Mouse (Mus musculus) hindbrain, postnatal 0 days (tissue): Measurements from ENCODE around the gene Nrg4. TPM values are rescaled to one million over a fixed set of nuclear protein-coding genes. Genes with fewer than 3 reads are reported as not detected.

Experiments
- ATAC-seq: fragments of 200-750 bp; cut with Nextera tagmentation; 2 replicates; pipeline ENCODE4 v1.8.0; 2017; ENCODE audit warnings: mild to moderate bottlenecking, moderate TSS enrichment, moderate library complexity
- DNase-seq: peaks from one replicate; pipeline ENCODE4 v3.0.0-alpha.2; 2015; ENCODE audit warnings: low spot score
- H3K27ac ChIP-seq: fragments of 300-500 bp; sonication (generic); 2 replicates; pipeline ENCODE4 v1.5.1; 2014; ENCODE audit warnings: mild to moderate bottlenecking
- H3K27me3 ChIP-seq: fragments of 300-500 bp; sonication (generic); 2 replicates; pipeline ENCODE4 v1.6.1; 2014; ENCODE audit warnings: low read length, mixed read lengths; ENCODE audit not compliant: insufficient read depth
- H3K36me3 ChIP-seq: fragments of 300-500 bp; sonication (generic); 2 replicates; pipeline ENCODE4 v1.6.1; 2014; ENCODE audit warnings: low read length, mixed read lengths; ENCODE audit not compliant: insufficient read depth
- H3K4me1 ChIP-seq: fragments of 300-500 bp; sonication (generic); 2 replicates; pipeline ENCODE4 v1.6.1; 2014; ENCODE audit warnings: antibody characterized with exemption, low read length, mixed read lengths; ENCODE audit not compliant: insufficient read depth
- H3K4me2 ChIP-seq: fragments of 300-500 bp; sonication (generic); 2 replicates; pipeline ENCODE4 v1.6.1; 2014; ENCODE audit warnings: low read depth, mild to moderate bottlenecking, low read length, moderate library complexity, mixed read lengths
- H3K4me3 ChIP-seq: fragments of 300-500 bp; sonication (generic); 2 replicates; pipeline ENCODE4 v1.5.1; 2014; ENCODE audit warnings: low read length
- H3K9ac ChIP-seq: fragments of 300-500 bp; sonication (generic); replicated peaks from 2 replicates; pipeline ENCODE4 v1.6.1; 2014; ENCODE audit warnings: mild to moderate bottlenecking, low read length, moderate library complexity, mixed read lengths
- H3K9me3 ChIP-seq: fragments of 300-500 bp; sonication (generic); 2 replicates; pipeline ENCODE4 v1.6.1; 2016; ENCODE audit warnings: low read length, mixed read lengths
- CTCF ChIP-seq: IDR thresholded peaks from 2 replicates; pipeline ENCODE4 v1.5.1; 2016; ENCODE audit warnings: antibody characterized with exemption, control low read depth, low read depth
- WGBS: fragments of 180-500 bp; shearing (Covaris S2); extraction: QIAGEN DNeasy Blood & Tissue Kit; methylation state at CpG from one replicate; pipeline ENCODE4 v1.1.7; 2014; 5-methylcytosine and 5-hydroxymethylcytosine counted together
- polyA plus RNA-seq: library from polyadenylated mRNA; unstranded; fragments of >200 nt; fragmentation: Nextera tagmentation; extraction: Ambion mirVana; gene quantifications from 2 replicates; pipeline ENCODE4 v1.2.1, GENCODE M21; 2015
- total RNA-seq: library from RNA; depleted of rRNA; stranded (reverse); fragments of >200 nt; gene quantifications from 2 replicates; pipeline ENCODE4 v1.2.3, GENCODE M21; 2014

Nrg4 gene
- total and polyA plus RNA-seq, 2 experiments from 2014 or later, result 0.68 to 1.7 TPM

- Histone ChIP-seq H3K27me3 (no peaks in the 10 kb centered on the region), H3K4me3 (no peak overlapping the region), H3K4me2 (peak overlapping the region; percentile 33), H3K4me1 (no peaks in the 10 kb centered on the region), H3K9me3 (no peaks in the 10 kb centered on the region), H3K27ac (no peak overlapping the region), H3K9ac (no peak overlapping the region), H3K36me3 (no peaks in the 10 kb centered on the region)
- no peak for TF ChIP-seq CTCF
- ATAC-seq (no peak), DNase-seq (no peak)
- 44% methylated on average over 5 of the region's 5 CpGs for WGBS
These were observed 5.8 kb upstream of the Nrg4 start for GRCm38 (mm10) chr9:55332476-55332875.

DNA sequence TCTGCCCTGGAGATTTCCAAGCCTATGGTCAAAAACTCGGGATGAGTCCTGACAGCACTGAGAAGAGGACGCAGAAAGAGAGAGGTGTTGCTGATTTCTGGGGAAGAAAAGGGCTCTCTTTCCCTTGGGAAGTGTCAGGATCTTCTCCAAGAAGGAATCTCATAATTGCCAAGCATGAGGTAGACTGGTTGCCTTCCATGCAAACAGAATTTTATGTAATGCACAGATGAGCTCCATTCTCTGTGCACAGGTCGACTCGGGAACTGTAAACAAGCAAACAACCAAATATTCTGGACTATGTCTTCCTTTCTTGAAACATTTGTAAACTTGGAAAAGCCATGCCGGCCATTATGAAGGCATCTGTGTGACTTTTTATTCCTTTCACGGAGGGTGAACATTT, 2.8 kb upstream of the Nrg4 start:
- Histone ChIP-seq H3K36me3 (no peaks in the 10 kb centered on the region), H3K27me3 (no peaks in the 10 kb centered on the region), H3K9me3 (no peaks in the 10 kb centered on the region), H3K4me1 (peaks cover 4% of the 10 kb centered on the region; the same call in 1 of the 2 replicates), H3K27ac (no peak overlapping the region), H3K4me3 (no peak overlapping the region), H3K9ac (no peak overlapping the region), H3K4me2 (no peak overlapping the region)
- TF ChIP-seq CTCF, result no peak
- WGBS, result 80% methylated on average over 6 of the region's 6 CpGs
- ATAC-seq, result no peak
- DNase-seq, result no peak

DNA sequence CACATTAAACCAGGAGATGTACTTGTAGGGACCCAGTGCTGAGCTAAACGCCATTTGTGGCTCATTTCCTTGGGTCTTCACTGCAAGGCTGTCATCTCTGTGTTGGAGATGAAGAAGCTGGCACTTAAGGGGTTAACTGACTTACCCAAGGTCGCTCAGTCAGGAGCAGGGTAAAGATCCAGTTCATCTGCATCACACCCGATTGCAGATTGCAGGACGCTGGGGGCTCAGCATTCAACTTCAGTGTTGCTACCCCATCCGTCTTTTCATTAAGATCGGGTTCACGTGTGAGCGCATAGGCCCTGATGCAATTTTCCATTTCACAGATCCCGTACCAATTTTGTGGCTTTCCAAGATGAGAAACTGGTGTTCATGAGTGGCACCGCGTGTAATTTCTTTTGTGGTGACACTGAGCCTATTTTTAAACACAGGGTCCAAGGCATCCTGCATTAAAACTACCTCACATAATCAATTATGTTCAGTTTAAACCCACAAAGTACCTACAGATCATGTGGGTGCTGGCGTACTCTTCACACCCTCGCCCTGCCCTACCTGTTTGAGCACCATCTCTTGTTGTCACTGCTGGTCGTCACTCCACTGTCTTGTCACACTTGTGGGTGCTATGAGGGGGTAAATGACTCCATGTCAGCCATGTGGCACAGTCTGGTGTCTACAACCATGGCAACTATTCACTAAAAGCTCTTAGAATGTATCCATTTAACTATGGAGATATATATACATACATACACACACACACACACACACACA, 1.7 kb upstream of the Nrg4 start:
- no peak overlapping the region for H3K9ac ChIP-seq
- H3K4me3 ChIP-seq, result peak overlapping the region; percentile 75
- H3K4me2 ChIP-seq, result peak overlapping the region; percentile 65
- ATAC-seq (no peak), DNase-seq (peak; percentile 8)
- H3K36me3 ChIP-seq, result no peaks in the 10 kb centered on the region
- no peaks in the 10 kb centered on the region for H3K9me3 ChIP-seq
- no peaks in the 10 kb centered on the region for H3K27me3 ChIP-seq
- H3K4me1 ChIP-seq, result peaks cover 4% of the 10 kb centered on the region; the same call in 1 of the 2 replicates
- WGBS, result 24% methylated on average over 14 of the region's 14 CpGs
- no peak overlapping the region for H3K27ac ChIP-seq
- TF ChIP-seq CTCF, result no peak

DNA sequence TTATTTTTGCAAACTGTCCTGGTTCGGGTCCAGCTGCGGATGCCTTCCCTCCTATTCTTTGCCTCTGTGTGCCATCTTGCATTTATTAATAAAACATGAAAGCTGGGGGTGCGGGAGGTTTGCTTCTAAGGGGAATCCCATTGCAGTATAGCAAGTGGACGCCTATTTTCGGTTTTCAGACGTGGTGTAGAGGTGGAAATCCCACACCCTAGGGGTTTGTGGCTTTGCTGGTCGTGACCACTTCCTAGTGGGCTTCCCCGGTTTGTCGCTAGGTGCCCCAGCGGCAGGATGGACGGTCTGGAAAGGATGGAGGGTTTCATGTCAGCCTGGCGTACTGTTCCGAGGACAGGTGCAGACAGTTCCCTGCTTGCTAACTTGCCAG, 581 bp upstream of the Nrg4 start:
- Histone ChIP-seq H3K9ac (peak overlapping the region; percentile 70), H3K4me2 (peak overlapping the region; percentile 65), H3K9me3 (no peaks in the 10 kb centered on the region), H3K4me1 (peaks cover 4% of the 10 kb centered on the region; the same call in 1 of the 2 replicates), H3K36me3 (no peaks in the 10 kb centered on the region), H3K27ac (peak overlapping the region; percentile 64; the same call in 1 of the 2 replicates), H3K4me3 (peak overlapping the region; percentile 75), H3K27me3 (no peaks in the 10 kb centered on the region)
- peak; percentile 49 for TF ChIP-seq CTCF
- ATAC-seq (no peak; the same call in 1 of the 2 replicates), DNase-seq (peak; percentile 44)
- 2% methylated on average over 13 of the region's 13 CpGs for WGBS

- peak overlapping the region; percentile 65 for H3K4me2 ChIP-seq
- H3K27ac ChIP-seq, result peak overlapping the region; percentile 78
- H3K9me3 ChIP-seq, result no peaks in the 10 kb centered on the region
- WGBS, result 9% methylated on average over 18 of the region's 18 CpGs
- H3K9ac ChIP-seq, result peak overlapping the region; percentile 70
- H3K27me3 ChIP-seq, result no peaks in the 10 kb centered on the region
- peaks cover 4% of the 10 kb centered on the region; the same call in 1 of the 2 replicates for H3K4me1 ChIP-seq
- TF ChIP-seq CTCF, result peak; percentile 45
- H3K4me3 ChIP-seq, result peak overlapping the region; percentile 75
- DNase-seq (peak; percentile 8), ATAC-seq (no peak)
- no peaks in the 10 kb centered on the region for H3K36me3 ChIP-seq
These were observed 805 bp downstream of the Nrg4 start for GRCm38 (mm10) chr9:55325564-55326514.

DNA sequence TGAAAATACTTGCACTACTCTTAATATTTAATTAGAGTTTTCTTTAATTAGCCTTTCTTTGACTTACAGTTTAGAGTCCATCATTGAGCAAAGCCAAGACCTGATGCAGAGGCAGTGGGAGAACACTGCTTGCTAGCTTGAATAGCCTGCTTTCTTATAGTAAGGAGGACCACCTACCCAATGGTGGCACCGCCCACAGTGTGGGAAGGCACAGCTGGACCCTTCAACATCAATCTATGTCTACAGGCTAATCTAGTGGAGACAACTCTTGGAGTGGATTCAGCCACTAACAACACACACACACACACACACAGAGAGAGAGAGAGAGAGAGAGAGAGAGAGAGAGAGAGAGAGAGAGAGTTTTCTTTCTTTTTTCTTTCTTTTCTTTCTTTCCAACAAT, 1.6 kb downstream of the Nrg4 start:
- DNase-seq, result peak; percentile 61
- Histone ChIP-seq H3K4me1 (peaks cover 4% of the 10 kb centered on the region; the same call in 1 of the 2 replicates), H3K36me3 (no peaks in the 10 kb centered on the region), H3K27ac (no peak overlapping the region), H3K4me3 (no peak overlapping the region), H3K27me3 (no peaks in the 10 kb centered on the region), H3K9ac (no peak overlapping the region), H3K9me3 (no peaks in the 10 kb centered on the region), H3K4me2 (no peak overlapping the region)
- no peak for TF ChIP-seq CTCF
- 8% methylated on average over 1 of the region's 1 CpGs for WGBS
- ATAC-seq, result no peak
